Mouse (Mus musculus) C2C12 (cell line): ENCODE data around the gene Fgd1. TPM values are rescaled to one million over a fixed set of nuclear protein-coding genes. Genes with fewer than 3 reads are reported as not detected.

ENCODE experiments used
- H3K27me3 ChIP-seq: one replicate; pipeline ENCODE4 v1.6.1; 2011; ENCODE audit not compliant: control insufficient read depth, insufficient read depth, insufficient read length
- H3K36me3 ChIP-seq: one replicate; pipeline ENCODE4 v1.6.1; 2011; ENCODE audit not compliant: control insufficient read depth, insufficient read depth
- H3K4me3 ChIP-seq: one replicate; pipeline ENCODE4 v1.5.1; 2011; ENCODE audit warnings: mild to moderate bottlenecking, control low read depth; ENCODE audit not compliant: poor library complexity, insufficient read depth, severe bottlenecking
- H3K79me2 ChIP-seq: one replicate; pipeline ENCODE4 v1.6.1; 2011; ENCODE audit not compliant: control insufficient read depth, insufficient read depth
- H3K79me3 ChIP-seq: one replicate; pipeline ENCODE4 v1.6.1; 2011; ENCODE audit warnings: low read depth, control low read depth
- H3ac ChIP-seq: one replicate; pipeline ENCODE3; 2011; ENCODE audit warnings: low read depth; ENCODE audit not compliant: control insufficient read depth, insufficient read length
- CEBPB ChIP-seq: IDR thresholded peaks from one replicate; pipeline ENCODE4 v1.6.1; 2011; ENCODE audit warnings: low read depth, mild to moderate bottlenecking, control low read depth, moderate library complexity
- CTCF ChIP-seq: IDR thresholded peaks from one replicate; pipeline ENCODE4 v1.5.1; 2011; ENCODE audit not compliant: control insufficient read depth, insufficient read depth, insufficient read length
- FOSL1 ChIP-seq: IDR thresholded peaks from one replicate; pipeline ENCODE4 v1.8.0; 2011; ENCODE audit warnings: mild to moderate bottlenecking, low read length; ENCODE audit not compliant: poor library complexity, insufficient read depth, severe bottlenecking
- MAX ChIP-seq: IDR thresholded peaks from one replicate; pipeline ENCODE4 v1.6.1; 2011; ENCODE audit warnings: mild to moderate bottlenecking, control low read depth
- MYOD1 ChIP-seq: IDR thresholded peaks from one replicate; pipeline ENCODE4 v1.6.1; 2011; ENCODE audit warnings: low read depth; ENCODE audit not compliant: control insufficient read depth, insufficient read length
- MYOG ChIP-seq: IDR thresholded peaks from one replicate; pipeline ENCODE4 v1.6.1; 2011; ENCODE audit not compliant: control insufficient read depth, insufficient read length; ENCODE audit errors: extremely low read depth
- USF1 ChIP-seq: IDR thresholded peaks from one replicate; pipeline ENCODE4 v1.6.1; 2011; ENCODE audit warnings: low read depth, mild to moderate bottlenecking, control low read depth, moderate library complexity
- polyA plus RNA-seq: library from polyadenylated mRNA; unstranded; fragments of >200 nt; fragmentation: generic; extraction: Trizol; gene quantifications from one replicate; pipeline ENCODE4 v1.2.1, GENCODE M21; 2012; ENCODE audit warnings: missing spikeins

The Fgd1 gene
- polyA plus RNA-seq, 1 experiment, result 13.9 TPM

DNA sequence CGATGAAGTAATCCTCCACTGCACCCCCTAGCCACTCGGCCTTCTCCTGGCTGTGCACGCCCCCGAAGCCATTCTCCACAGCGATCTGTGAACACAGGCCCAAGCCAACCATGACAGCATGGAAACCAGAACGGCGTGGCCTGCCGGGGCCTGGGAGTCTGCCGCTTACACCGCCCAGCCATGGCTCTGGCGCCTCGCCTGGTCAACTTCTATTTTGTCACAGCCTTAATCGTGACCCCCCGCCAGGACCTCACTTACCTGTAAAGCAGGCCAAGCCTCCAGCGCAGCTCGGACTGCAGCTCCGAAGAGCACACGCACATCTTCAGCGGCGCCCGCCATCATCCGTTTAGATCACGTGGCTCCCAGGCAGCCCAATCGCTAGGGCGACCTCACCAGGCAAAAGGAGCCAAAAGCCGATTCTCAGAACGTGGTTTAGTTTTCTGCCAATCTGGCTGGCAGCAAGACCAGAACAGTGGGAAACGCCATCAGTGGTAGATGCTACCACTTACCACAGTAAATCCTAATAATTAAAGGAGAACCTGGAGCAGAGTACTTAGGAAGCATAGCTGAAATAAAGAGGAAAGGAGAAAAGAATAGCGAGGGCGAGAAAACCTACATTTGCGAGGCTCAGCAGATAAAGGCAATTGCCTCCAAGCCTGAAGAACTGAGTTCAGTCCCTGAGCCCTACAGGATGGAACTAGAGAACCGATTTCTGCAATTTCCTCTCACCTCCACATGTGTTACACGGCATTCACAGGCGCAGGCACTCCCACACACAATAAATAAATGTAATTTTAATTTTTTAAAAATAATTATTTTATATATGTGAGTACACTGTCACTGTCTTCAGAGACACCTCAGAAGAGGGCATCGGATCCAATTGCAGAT is 50.5 kb downstream of the Fgd1 start, which contains the start of gene Tsr2:
TSS of gene Tsr2 (minus strand) at position 373 of the 888 bp plus-strand sequence.
- H3K36me3 ChIP-seq, result peaks cover 4% of the 10 kb centered on the region
- peak; percentile 92 for TF ChIP-seq USF1
- no peak for TF ChIP-seq MYOD1
- peak; percentile 82 for TF ChIP-seq MAX

DNA sequence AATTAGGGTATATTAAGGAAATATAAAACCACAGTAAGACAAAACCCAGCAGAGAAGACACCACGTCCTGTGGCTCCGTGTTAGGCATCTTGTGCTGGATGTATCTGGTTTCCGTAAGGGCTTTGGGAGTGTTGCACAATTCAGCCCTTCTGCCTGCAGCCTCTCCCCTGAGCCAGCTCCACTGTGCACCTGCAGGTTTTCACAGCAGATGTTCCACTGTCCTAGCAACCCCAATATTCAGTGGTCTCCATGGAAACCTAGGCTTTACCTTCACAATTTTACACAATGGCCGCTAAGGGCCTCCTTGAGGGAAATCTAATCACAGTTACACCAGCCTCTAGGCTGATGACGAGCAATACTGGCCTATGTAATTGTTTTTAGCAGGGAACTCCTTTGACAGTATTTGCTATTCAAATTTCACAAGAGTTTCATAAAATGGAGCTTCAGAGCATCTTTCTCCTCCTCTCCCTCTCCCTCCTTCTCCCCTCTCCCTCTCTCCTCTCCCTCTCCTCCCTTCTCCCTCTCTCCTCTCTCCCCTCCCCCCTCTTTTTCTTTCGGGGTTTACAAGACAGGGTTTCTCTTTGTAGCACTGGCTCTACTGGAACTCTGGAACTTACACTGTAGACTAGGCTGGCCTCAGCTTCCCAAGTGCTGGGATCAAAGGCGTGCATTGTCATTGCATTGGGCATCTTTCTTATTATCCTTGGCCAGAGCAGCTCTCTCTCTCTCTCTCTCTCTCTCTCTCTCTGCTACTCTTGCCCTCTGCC is 61.5 kb downstream of the Fgd1 start:
- Histone ChIP-seq H3ac (no peak overlapping the region), H3K36me3 (no peaks in the 10 kb centered on the region), H3K27me3 (no peaks in the 10 kb centered on the region), H3K4me3 (no peak overlapping the region), H3K79me2 (no peaks in the 10 kb centered on the region), H3K79me3 (no peaks in the 10 kb centered on the region)
- TF ChIP-seq MYOD1, result no peak
- no peak for TF ChIP-seq CTCF
- TF ChIP-seq USF1, result no peak
- TF ChIP-seq MAX, result no peak
- TF ChIP-seq FOSL1, result no peak
- TF ChIP-seq MYOG, result no peak
- no peak for TF ChIP-seq CEBPB

More for the DNA sequence above, 50.5 kb downstream of the Fgd1 start, which contains the start of gene Tsr2:
- Histone ChIP-seq H3K4me3 (peak within 1 kb of the TSS; percentile 48), H3K27me3 (no peaks in the 10 kb centered on the region), H3K79me3 (peaks cover 20% of the 10 kb centered on the region), H3ac (peak within 1 kb of the TSS; percentile 72), H3K79me2 (peaks cover 36% of the 10 kb centered on the region)

- no peaks in the 10 kb centered on the region for H3K27me3 ChIP-seq
- no peaks in the 10 kb centered on the region for H3K79me2 ChIP-seq
- H3K36me3 ChIP-seq, result no peaks in the 10 kb centered on the region
- no peak overlapping the region for H3ac ChIP-seq
- no peak for TF ChIP-seq MYOG
- peak; percentile 54 for TF ChIP-seq CTCF
- no peak overlapping the region for H3K4me3 ChIP-seq
- no peaks in the 10 kb centered on the region for H3K79me3 ChIP-seq
Measured at GRCm38 (mm10) chrX:151116795-151117194, 70.8 kb downstream of the Fgd1 start.

- H3K36me3 ChIP-seq, result no peaks in the 10 kb centered on the region
- H3ac ChIP-seq, result no peak overlapping the region
- no peak overlapping the region for H3K4me3 ChIP-seq
- no peaks in the 10 kb centered on the region for H3K79me2 ChIP-seq
- TF ChIP-seq FOSL1 (no peak), MYOD1 (no peak), MYOG (no peak), CEBPB (no peak), CTCF (no peak), USF1 (no peak), MAX (no peak)
- no peaks in the 10 kb centered on the region for H3K79me3 ChIP-seq
- H3K27me3 ChIP-seq, result no peaks in the 10 kb centered on the region
Measured at GRCm38 (mm10) chrX:151117432-151117831, 71.5 kb downstream of the Fgd1 start.

- Histone ChIP-seq H3ac (no peak overlapping the region), H3K36me3 (no peaks in the 10 kb centered on the region), H3K79me2 (no peaks in the 10 kb centered on the region), H3K4me3 (no peak overlapping the region), H3K79me3 (no peaks in the 10 kb centered on the region), H3K27me3 (no peaks in the 10 kb centered on the region)
- TF ChIP-seq FOSL1 (no peak), CEBPB (no peak), MAX (no peak), MYOG (no peak), CTCF (no peak), USF1 (no peak), MYOD1 (no peak)
Measured at GRCm38 (mm10) chrX:151123933-151124332, 78.0 kb downstream of the Fgd1 start.
